Mouse (Mus musculus): ENCODE measurements around the gene Socs5.

DNA sequence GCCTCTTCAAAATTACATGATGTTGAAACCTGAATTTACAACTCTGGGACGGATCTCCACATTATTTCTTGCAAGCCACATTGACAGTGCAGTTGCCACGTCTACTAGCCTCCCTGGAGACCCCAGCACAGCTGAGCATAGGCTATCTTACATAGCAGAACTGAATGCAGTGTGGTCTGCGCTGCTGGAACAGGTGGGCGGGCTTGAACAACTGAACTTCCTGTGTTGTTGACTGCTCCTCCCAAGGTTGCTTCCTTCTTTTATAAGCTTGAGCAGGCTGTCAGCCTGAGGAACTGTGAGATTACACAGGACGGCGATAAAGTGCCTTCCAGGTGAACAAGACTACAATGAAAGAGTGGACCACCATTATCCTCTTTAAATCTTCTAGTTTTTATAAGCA is 43.5 kb upstream of the Socs5 start:
- no peak for TF ChIP-seq CTCF (IDR thresholded peaks at IDR 0.05; ENCODE audit: low read depth, low read length)
- no peak for TF ChIP-seq EP300 (IDR thresholded peaks at IDR 0.05; ENCODE audit: insufficient read depth, low read depth, low read length)
- no peak for TF ChIP-seq POLR2A (IDR thresholded peaks at IDR 0.05; ENCODE audit: insufficient read depth, low read length)

Data from ES-Bruce4 (cell line).